Mouse (Mus musculus) brain, adult 2 months (tissue): ENCODE results near the gene Gm11444.
A peak's percentile ranks its signal among the peaks of the same experiment; 100 is the strongest.

Source experiments
- DNase-seq: peaks from one replicate; pipeline ENCODE4 v3.0.0; 2011; ENCODE audit warnings: low read depth, low spot score

Gm11444 gene

DNA sequence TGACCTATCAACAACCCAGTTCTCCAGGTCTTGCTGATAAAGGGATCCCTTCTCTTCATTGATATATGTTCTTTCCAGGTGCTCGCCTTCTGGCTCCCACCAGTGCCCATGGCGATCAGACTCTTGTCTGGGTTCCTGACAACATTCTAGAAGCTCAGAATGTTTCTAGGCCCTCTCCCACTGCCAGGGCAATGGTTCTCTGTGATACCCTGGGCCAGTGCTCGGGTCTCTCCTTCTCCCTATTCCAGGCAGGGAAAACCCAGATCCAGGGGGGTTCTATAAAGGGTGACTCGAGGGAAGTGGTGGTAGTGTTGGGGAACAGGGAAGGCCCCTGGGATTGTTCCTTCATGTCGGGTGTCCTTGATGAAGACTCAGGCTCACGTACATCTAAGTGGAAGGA, at the start of gene Gm11444:
TSS of gene Gm11444 (minus strand) at position 101 of the 400 bp plus-strand sequence.
- DNase-seq: no peak

- no peak for DNase-seq
Observed at GRCm38 (mm10) chr11:85896335-85896985, 46.3 kb upstream of the Gm11444 start.

- DNase-seq: no peak
Observed at GRCm38 (mm10) chr11:85894731-85895545, 44.8 kb upstream of the Gm11444 start.

GRCm38 (mm10) chr11:85894136-85894530, 44.0 kb upstream of the Gm11444 start:
- no peak for DNase-seq

- no peak for DNase-seq
Observed at GRCm38 (mm10) chr11:85893400-85894135, 43.4 kb upstream of the Gm11444 start.

GRCm38 (mm10) chr11:85892771-85893170, 42.6 kb upstream of the Gm11444 start:
- no peak for DNase-seq

GRCm38 (mm10) chr11:85891692-85892040, 41.5 kb upstream of the Gm11444 start:
- no peak for DNase-seq

- no peak for DNase-seq
Observed at GRCm38 (mm10) chr11:85891010-85891691, 41.0 kb upstream of the Gm11444 start.

- DNase-seq: peak; percentile 2
Observed at GRCm38 (mm10) chr11:85890563-85890845, 40.4 kb upstream of the Gm11444 start.

GRCm38 (mm10) chr11:85889730-85890562, 39.8 kb upstream of the Gm11444 start:
- DNase-seq: no peak

- no peak for DNase-seq
Observed at GRCm38 (mm10) chr11:85889056-85889729, 39.1 kb upstream of the Gm11444 start.

DNA sequence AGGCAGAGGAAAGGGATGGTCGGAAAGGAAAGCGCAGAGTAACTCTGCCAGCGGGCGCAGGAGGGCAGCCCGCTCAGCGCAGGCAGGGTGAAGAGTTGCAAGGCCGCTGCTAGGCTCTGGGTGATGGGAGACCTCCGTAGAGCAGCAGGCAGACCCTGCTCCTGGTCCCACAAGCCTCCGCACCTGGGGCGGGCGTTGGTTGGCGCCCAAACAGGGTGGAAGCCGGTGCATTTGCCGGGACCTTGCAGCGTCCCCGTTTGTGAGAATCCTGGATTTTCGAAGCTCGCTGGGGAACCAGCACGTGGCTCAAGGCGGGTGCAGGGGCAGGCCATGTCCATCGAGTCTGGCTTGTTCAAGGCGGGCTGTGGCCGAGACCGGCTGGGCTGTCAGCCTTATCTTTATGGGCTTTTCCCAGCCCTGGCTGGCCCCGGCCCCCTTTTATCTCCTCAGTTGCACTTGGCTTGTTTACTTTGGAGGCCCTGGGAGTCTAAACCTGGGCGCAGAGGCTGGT, 38.4 kb upstream of the Gm11444 start:
- no peak for DNase-seq

GRCm38 (mm10) chr11:85887801-85888450, 37.8 kb upstream of the Gm11444 start:
- DNase-seq: no peak

- no peak for DNase-seq
Observed at GRCm38 (mm10) chr11:85887273-85887672, 37.1 kb upstream of the Gm11444 start.

- DNase-seq: no peak
Observed at GRCm38 (mm10) chr11:85886429-85886785, 36.3 kb upstream of the Gm11444 start.

DNA sequence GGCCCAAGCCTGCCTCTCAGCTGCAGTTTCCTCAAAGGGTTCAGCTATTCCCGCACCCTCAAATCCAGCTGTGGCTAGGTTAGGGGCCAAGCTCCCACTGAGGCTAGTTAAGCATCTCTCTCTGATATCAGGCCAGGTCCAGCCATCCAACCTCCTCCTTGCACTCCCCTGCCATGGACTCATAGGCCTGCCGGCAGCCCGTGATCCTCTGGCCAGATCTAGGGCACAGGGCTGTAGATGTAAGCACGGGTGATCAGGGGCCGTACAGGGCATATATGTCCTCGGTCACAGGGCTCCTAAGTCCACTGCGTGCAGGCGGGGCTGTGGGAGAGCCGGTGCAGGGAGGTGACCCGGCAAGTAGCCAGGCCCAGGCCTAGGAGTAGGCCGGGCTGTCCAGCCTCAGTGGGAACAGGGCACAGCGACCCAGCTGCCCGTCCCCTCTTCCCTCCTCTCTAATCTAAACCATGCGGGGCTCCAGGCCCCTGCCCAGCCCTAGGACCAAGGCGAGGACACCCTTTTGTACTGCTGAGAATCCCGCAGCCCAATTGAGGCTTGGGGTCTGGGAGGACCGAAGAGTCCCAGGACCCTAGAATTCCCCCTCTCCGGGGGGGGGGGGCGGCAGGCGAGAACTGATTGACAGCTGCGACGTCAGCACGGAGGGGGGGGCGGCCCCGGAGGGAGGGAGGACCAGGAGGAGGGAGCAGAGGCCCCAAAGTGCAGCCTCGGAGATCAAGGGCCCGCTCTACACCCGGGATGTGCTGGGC, 35.7 kb upstream of the Gm11444 start, which contains the start of gene Tbx4:
TSS of gene Tbx4 (plus strand) at position 758 of the 764 bp plus-strand sequence.
- DNase-seq: no peak

- no peak for DNase-seq
Observed at GRCm38 (mm10) chr11:85884498-85884897, 34.4 kb upstream of the Gm11444 start.

- DNase-seq: no peak
Observed at GRCm38 (mm10) chr11:85876059-85876788, 26.1 kb upstream of the Gm11444 start.
